Mouse (Mus musculus) testis, adult 2 months (tissue): ENCODE measurements around the gene Gm20594. TPM values are rescaled to one million over a fixed set of nuclear protein-coding genes. Genes with fewer than 3 reads are reported as not detected.

ENCODE experiments used
- H3K27ac ChIP-seq: fragments of 200-500 bp; 2 replicates; pipeline ENCODE4 v1.5.1; 2012; ENCODE audit warnings: low read depth, low read length; ENCODE audit not compliant: control insufficient read depth, insufficient read depth
- H3K27me3 ChIP-seq: fragments of 200-500 bp; 2 replicates; pipeline ENCODE4 v1.6.1; 2012; ENCODE audit warnings: mild to moderate bottlenecking, low read length, moderate library complexity; ENCODE audit not compliant: control insufficient read depth, insufficient read depth
- H3K36me3 ChIP-seq: fragments of 200-500 bp; 2 replicates; pipeline ENCODE4 v1.6.1; 2012; ENCODE audit warnings: mild to moderate bottlenecking, low read length; ENCODE audit not compliant: control insufficient read depth, insufficient read depth
- H3K4me1 ChIP-seq: fragments of 200-500 bp; 2 replicates; pipeline ENCODE4 v1.6.1; 2012; ENCODE audit warnings: low read length; ENCODE audit not compliant: control insufficient read depth, insufficient read depth
- H3K4me3 ChIP-seq: fragments of 200-500 bp; 2 replicates; pipeline ENCODE4 v1.5.1; 2012; ENCODE audit warnings: low read depth, mild to moderate bottlenecking, low read length, moderate library complexity, mixed read lengths; ENCODE audit not compliant: control insufficient read depth
- CTCF ChIP-seq: fragments of 200-500 bp; IDR thresholded peaks from 2 replicates; pipeline ENCODE4 v1.5.1; 2012; ENCODE audit warnings: low read depth, mild to moderate bottlenecking, inconsistent platforms, low read length, moderate library complexity; ENCODE audit not compliant: control insufficient read depth, insufficient read depth, insufficient replicate concordance
- POLR2A ChIP-seq: fragments of 200-500 bp; IDR thresholded peaks from 2 replicates; pipeline ENCODE4 v1.6.1; 2012; ENCODE audit warnings: low read depth, mild to moderate bottlenecking, inconsistent platforms, low read length, moderate library complexity; ENCODE audit not compliant: control insufficient read depth
- polyA plus RNA-seq: library from polyadenylated mRNA; depleted of rRNA; stranded (reverse); fragments of >200 nt; gene quantifications from 2 replicates; pipeline ENCODE4 v1.2.3, GENCODE M21; 2012; rRNA removed

The Gm20594 gene
- not detected in 2 replicates for polyA plus RNA-seq

- Histone ChIP-seq H3K27me3 (no peaks in the 10 kb centered on the region), H3K4me3 (no peak within 1 kb of the TSS), H3K36me3 (no peaks in the 10 kb centered on the region), H3K4me1 (no peaks in the 10 kb centered on the region), H3K27ac (no peak within 1 kb of the TSS)
- no peak for TF ChIP-seq CTCF
- no peak for TF ChIP-seq POLR2A
Measured at GRCm38 (mm10) chr6:79817616-79818015, at the start of gene Gm20594. Gene Gm20594 (plus strand): TSS chr6:79817916.

- H3K4me1 ChIP-seq, result no peaks in the 10 kb centered on the region
- no peak overlapping the region for H3K27ac ChIP-seq
- no peaks in the 10 kb centered on the region for H3K36me3 ChIP-seq
- H3K4me3 ChIP-seq, result no peak overlapping the region
- no peaks in the 10 kb centered on the region for H3K27me3 ChIP-seq
- TF ChIP-seq CTCF (no peak), POLR2A (no peak)
Measured at GRCm38 (mm10) chr6:79818114-79818513, 398 bp downstream of the Gm20594 start.

- no peaks in the 10 kb centered on the region for H3K4me1 ChIP-seq
- H3K27ac ChIP-seq, result no peak overlapping the region
- H3K27me3 ChIP-seq, result no peaks in the 10 kb centered on the region
- H3K36me3 ChIP-seq, result no peaks in the 10 kb centered on the region
- TF ChIP-seq CTCF (no peak), POLR2A (no peak)
- no peak overlapping the region for H3K4me3 ChIP-seq
Measured at GRCm38 (mm10) chr6:79833845-79834244, 16.1 kb downstream of the Gm20594 start.

GRCm38 (mm10) chr6:79846829-79847228, 29.1 kb downstream of the Gm20594 start:
- TF ChIP-seq CTCF (no peak), POLR2A (no peak)
- H3K36me3 ChIP-seq, result no peaks in the 10 kb centered on the region
- no peak overlapping the region for H3K4me3 ChIP-seq
- no peak overlapping the region for H3K27ac ChIP-seq
- H3K4me1 ChIP-seq, result no peaks in the 10 kb centered on the region
- no peaks in the 10 kb centered on the region for H3K27me3 ChIP-seq

Other genes starting within 250 kb of the Gm20594 start
- not detected in 2 replicates for gene Lrrtm4, start 201.0 kb downstream of the Gm20594 start, polyA plus RNA-seq